Mouse (Mus musculus) erythroblast, embryonic 14.5 days (primary cell): Measurements from ENCODE around the gene Pcnx4.

Source experiments
- GATA1 ChIP-seq: IDR thresholded peaks from 2 replicates; pipeline ENCODE4 v1.6.1; 2012; ENCODE audit warnings: low read length, inconsistent platforms, mixed read lengths
- TAL1 ChIP-seq: IDR thresholded peaks from 3 replicates; pipeline ENCODE4 v1.6.1; 2012; ENCODE audit warnings: low read length, inconsistent platforms, mixed read lengths

DNA sequence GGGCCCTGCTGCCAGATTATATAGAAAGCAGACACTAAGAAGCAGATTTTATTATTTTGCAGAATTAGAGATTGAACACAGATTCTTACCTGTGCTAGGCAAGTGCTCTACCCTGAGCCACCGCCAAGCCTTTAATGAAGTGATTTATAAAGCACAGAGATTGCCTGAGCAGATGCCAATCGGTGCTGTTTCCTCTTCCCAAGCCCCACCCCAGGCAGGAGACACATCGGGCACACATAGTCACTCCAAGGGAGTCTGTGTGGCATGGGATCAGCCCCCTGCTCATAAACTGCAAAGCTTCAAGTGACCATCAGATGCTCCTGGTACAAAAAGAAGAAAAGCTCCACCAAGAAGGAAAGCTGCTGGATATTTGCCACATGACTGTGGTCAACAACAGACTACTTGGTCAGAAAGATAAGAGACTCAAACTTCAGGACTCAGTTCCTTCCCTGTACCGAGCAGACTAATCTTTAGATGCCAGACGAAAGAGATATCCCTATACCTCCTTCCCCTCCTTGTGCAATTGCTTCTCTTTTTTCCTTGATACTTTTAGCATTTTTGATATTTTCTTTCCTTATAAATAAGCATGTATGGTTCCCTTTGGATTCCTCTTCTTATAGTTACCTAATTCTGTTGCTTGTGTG, 86.8 kb downstream of the Pcnx4 start:
- no peak for TF ChIP-seq TAL1
- TF ChIP-seq GATA1, result no peak
